Mouse (Mus musculus) neural tube, embryonic 15.5 days (tissue): ENCODE measurements around the gene Tldc2. TPM values are rescaled to one million over a fixed set of nuclear protein-coding genes. Genes with fewer than 3 reads are reported as not detected.

ENCODE experiments used
- ATAC-seq: fragments of 200-750 bp; cut with Nextera tagmentation; 2 replicates; pipeline ENCODE4 v1.8.0; 2017; ENCODE audit warnings: mild to moderate bottlenecking, moderate TSS enrichment, moderate library complexity; ENCODE audit not compliant: low FRiP score
- H3K27ac ChIP-seq: fragments of 300-500 bp; sonication (generic); replicated peaks from 2 replicates; pipeline ENCODE4 v1.5.1; 2015; ENCODE audit warnings: mild to moderate bottlenecking, inconsistent platforms
- H3K27me3 ChIP-seq: fragments of 300-500 bp; sonication (generic); replicated peaks from 2 replicates; pipeline ENCODE4 v1.6.1; 2015; ENCODE audit warnings: inconsistent platforms
- H3K36me3 ChIP-seq: fragments of 300-500 bp; sonication (generic); 2 replicates; pipeline ENCODE4 v1.6.1; 2015; ENCODE audit warnings: inconsistent platforms
- H3K4me1 ChIP-seq: fragments of 300-500 bp; sonication (generic); 2 replicates; pipeline ENCODE4 v1.6.1; 2015; ENCODE audit warnings: inconsistent platforms
- H3K4me2 ChIP-seq: fragments of 300-500 bp; sonication (generic); 2 replicates; pipeline ENCODE4 v1.6.1; 2015; ENCODE audit warnings: inconsistent platforms, mild to moderate bottlenecking, moderate library complexity
- H3K4me3 ChIP-seq: fragments of 300-500 bp; sonication (generic); replicated peaks from 2 replicates; pipeline ENCODE4 v1.5.1; 2015; ENCODE audit warnings: mild to moderate bottlenecking, inconsistent platforms
- H3K9ac ChIP-seq: fragments of 300-500 bp; sonication (generic); replicated peaks from 2 replicates; pipeline ENCODE4 v1.6.1; 2015; ENCODE audit warnings: mild to moderate bottlenecking, inconsistent platforms
- H3K9me3 ChIP-seq: fragments of 300-500 bp; sonication (generic); replicated peaks from 2 replicates; pipeline ENCODE4 v1.6.1; 2016; ENCODE audit warnings: inconsistent platforms
- WGBS: fragments of 180-500 bp; shearing (Covaris S2); methylation state at CpG from one replicate; pipeline ENCODE4 v1.1.7; 2015; ENCODE audit warnings: mixed read lengths; 5-methylcytosine and 5-hydroxymethylcytosine counted together
- polyA plus RNA-seq: library from polyadenylated mRNA; unstranded; fragments of >200 nt; fragmentation: Nextera tagmentation; extraction: Ambion mirVana; gene quantifications from 2 replicates; pipeline ENCODE4 v1.2.1, GENCODE M21; 2015

The Tldc2 gene
- polyA plus RNA-seq, 1 experiment from 2014 or later: not detected

DNA sequence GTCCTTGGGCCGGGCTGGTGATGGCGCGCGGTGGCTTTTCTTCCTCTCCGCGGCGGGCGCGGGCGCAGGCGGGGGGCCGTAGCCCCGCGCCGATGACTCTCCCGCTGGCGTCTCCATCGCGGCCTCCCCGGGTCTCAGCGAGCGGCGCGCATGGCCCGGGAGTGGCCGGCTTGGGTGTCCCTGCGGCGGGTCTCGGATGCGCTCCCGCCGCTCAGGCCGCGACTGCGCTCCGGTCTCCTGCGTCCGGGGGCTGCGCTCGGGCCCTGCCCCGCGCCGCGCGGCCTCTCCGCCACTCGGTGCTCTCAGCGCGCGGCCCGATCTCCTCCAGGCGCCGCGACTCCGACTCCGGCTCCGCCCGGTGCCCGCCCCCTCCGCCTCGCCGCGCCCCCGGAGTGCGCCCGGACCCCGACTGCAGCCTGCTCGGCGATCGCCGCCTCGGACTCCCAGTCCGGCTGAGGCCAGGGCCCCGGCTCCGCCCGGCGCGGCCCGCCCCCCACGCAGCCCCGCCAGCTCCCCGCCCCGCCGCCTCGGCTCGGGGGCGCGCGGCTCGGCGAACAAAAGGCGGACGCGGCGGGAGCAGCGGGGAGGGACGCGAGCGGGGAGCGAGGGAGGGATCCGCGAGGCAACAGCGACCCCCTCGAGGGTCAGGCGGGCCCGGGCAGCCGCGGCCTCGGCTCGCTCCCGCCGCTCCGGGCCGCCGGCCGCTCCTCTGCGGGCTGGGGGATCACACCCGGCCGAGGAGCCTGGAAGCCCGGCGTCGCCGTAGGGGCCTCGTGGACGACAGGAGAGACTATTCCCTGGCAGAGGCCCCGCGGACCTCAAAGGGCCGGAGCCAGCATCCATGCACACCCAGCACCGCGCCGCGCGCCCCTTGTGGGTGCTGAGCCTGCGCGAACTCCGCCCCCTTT is 7.8 kb upstream of the Tldc2 start, which contains the start of gene Soga1:
TSS of gene Soga1 (minus strand) at position 462 of the 908 bp plus-strand sequence.
- peak; percentile 89 for ATAC-seq
- peak within 1 kb of the TSS; percentile 98 for H3K4me2 ChIP-seq
- H3K9ac ChIP-seq: peak within 1 kb of the TSS; percentile 94
- no peaks in the 10 kb centered on the region for H3K36me3 ChIP-seq
- peak within 1 kb of the TSS; percentile 84 for H3K4me3 ChIP-seq
- peak within 1 kb of the TSS; percentile 99 for H3K27ac ChIP-seq
- under 1% methylated on average over 133 of the region's 136 CpGs for WGBS
- H3K9me3 ChIP-seq: no peaks in the 10 kb centered on the region
- no peaks in the 10 kb centered on the region for H3K27me3 ChIP-seq
- peaks cover 51% of the 10 kb centered on the region for H3K4me1 ChIP-seq

DNA sequence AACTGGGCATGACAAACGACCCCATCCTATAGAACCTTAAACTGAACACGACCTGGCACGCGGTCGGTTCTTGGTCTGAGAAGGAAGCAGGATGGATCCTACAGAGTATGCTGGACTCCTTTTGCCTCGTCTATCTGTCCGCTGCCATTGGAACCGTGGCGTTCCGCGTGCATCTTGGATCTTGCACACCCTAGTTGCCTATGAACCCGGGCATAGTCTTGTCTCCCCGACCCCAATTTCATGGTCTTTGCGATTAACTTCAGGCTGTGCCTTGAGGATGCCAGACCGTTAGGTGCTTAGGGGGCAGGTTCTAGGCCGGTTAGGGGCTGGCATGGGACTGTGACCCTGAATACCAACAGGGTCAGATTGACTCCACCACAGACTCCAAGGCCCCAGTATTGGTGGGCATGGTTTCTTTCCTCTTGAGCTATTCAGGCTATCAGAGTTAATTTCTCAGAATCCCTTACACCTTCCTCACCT is 7.1 kb upstream of the Tldc2 start:
- Histone ChIP-seq H3K4me3 (peak overlapping the region; percentile 84), H3K27ac (peak overlapping the region; percentile 99), H3K36me3 (no peaks in the 10 kb centered on the region), H3K4me1 (peaks cover 44% of the 10 kb centered on the region), H3K27me3 (no peaks in the 10 kb centered on the region), H3K9me3 (no peaks in the 10 kb centered on the region), H3K9ac (peak overlapping the region; percentile 94), H3K4me2 (peak overlapping the region; percentile 98)
- no peak for ATAC-seq
- WGBS: 3% methylated on average over 16 of the region's 16 CpGs

GRCm38 (mm10) chr2:157081331-157081730 is 5.5 kb upstream of the Tldc2 start:
- Histone ChIP-seq H3K4me2 (no peak overlapping the region), H3K36me3 (no peaks in the 10 kb centered on the region), H3K27ac (no peak overlapping the region), H3K27me3 (no peaks in the 10 kb centered on the region), H3K9me3 (no peaks in the 10 kb centered on the region), H3K4me1 (peaks cover 28% of the 10 kb centered on the region), H3K9ac (no peak overlapping the region), H3K4me3 (no peak overlapping the region)
- ATAC-seq: no peak
- WGBS: 96% methylated on average over 8 of the region's 8 CpGs

DNA sequence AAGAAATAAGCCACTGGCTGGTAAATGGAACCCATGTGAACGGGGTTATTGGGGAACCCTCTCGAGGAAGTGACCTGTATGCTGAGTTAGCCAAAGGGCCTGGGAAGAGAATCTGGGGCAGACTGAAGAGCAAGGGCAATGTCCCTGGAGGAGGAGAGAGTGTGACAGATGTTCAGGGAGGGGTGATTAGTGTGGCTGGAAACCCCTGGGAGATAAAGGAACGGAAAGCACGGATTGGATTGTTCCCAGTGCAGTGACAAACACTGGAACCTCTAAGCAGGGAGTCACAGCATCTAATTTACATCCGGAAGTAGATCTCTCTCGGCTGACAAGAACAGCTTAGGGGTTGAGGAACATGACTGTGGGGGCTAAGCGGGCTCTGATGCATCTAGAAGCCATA is 4.9 kb upstream of the Tldc2 start:
- Histone ChIP-seq H3K4me1 (peaks cover 22% of the 10 kb centered on the region), H3K27ac (no peak overlapping the region), H3K9me3 (no peaks in the 10 kb centered on the region), H3K27me3 (no peaks in the 10 kb centered on the region), H3K4me3 (no peak overlapping the region), H3K9ac (0 out of 2 replicates have a peak overlapping the region, but pooled peaks have one; percentile 14), H3K4me2 (no peak overlapping the region), H3K36me3 (no peaks in the 10 kb centered on the region)
- WGBS: 29% methylated on average over 7 of the region's 7 CpGs
- ATAC-seq: no peak

DNA sequence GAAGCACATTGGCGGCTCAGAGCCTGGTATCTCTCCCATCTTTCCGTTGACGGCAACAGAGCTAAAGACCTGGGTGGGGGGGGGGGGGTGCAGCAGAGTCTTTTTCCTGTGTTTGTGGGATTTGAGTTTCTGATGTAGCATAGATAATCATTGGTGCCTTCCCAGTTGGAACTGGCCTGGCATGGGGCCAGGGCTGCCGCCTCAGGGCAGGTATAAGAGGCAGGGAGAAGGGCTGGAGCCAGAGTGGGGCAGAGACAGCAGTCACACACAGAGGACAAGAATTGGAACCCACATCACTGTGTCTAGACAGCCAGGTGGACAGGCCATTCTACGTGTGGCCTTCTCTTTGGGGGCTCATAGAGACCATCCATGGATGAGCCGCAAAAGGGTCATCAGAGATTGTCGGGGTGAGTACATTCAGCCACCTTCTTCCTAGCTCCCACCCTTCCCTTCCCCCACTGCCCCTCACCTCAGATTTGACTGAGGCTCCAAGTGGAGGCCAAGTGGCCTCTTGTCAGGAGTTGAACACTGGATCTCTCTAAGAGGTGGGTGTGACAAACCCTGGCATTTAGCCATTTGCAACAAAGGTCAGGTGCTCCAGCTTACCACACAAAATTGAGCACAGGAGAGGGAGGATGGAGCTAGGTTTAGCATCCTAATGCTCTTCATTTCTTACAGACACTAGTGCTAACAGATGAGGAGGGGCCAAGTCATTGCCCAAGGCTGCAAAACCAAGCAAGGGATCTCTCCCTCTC is 1.8 kb upstream of the Tldc2 start:
- Histone ChIP-seq H3K9me3 (no peaks in the 10 kb centered on the region), H3K36me3 (no peaks in the 10 kb centered on the region), H3K27me3 (no peaks in the 10 kb centered on the region), H3K4me3 (no peak overlapping the region), H3K4me2 (no peak overlapping the region), H3K9ac (no peak overlapping the region), H3K4me1 (peaks cover 6% of the 10 kb centered on the region; the same call in 1 of the 2 replicates), H3K27ac (no peak overlapping the region)
- no peak for ATAC-seq
- 75% methylated on average over 7 of the region's 7 CpGs for WGBS

DNA sequence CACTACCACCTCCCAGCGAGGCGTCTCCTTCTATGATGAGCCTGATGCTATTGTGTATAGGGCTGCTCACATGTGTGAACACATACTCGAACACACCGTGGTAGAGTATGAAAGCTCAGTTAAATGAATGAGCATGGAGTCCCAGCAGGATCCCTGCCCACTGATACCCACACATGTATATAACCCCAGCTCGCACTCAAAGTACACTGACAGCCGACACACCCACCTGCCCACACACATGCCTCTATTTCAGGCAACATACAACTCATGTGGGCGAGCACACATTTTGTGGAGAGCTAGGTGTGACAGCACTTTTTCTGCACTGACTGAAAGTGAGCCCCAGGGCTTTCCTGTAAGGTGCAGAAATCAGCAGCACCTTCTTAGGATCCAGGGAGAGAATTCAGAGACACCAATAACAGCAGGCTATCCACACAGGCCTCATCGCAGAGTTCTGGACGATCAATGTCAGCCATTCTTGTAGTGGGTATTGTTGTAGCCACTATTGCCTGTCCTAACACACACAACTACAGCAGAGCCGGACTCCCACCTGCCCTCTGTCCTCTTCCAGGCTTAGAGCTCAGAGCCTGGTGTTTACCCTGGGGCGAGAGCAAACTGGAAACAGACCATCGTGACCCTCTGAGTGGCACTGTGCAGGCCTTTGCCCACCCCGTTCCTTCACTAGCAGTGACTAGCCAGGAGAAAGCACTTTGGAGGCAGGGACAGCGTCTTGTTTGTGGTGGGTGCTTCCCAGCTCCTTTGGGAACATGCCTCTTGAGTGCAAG is 872 bp downstream of the Tldc2 start:
- no peak overlapping the region for H3K27ac ChIP-seq
- no peaks in the 10 kb centered on the region for H3K9me3 ChIP-seq
- H3K36me3 ChIP-seq: no peaks in the 10 kb centered on the region
- peaks cover 15% of the 10 kb centered on the region for H3K4me1 ChIP-seq
- no peaks in the 10 kb centered on the region for H3K27me3 ChIP-seq
- no peak overlapping the region for H3K9ac ChIP-seq
- no peak for ATAC-seq
- no peak overlapping the region for H3K4me3 ChIP-seq
- H3K4me2 ChIP-seq: no peak overlapping the region
- WGBS: 82% methylated on average over 14 of the region's 14 CpGs

GRCm38 (mm10) chr2:157092024-157092423 is 5.2 kb downstream of the Tldc2 start:
- Histone ChIP-seq H3K4me3 (no peak overlapping the region), H3K27me3 (no peaks in the 10 kb centered on the region), H3K4me2 (peak overlapping the region; percentile 25), H3K27ac (peak overlapping the region; percentile 68), H3K36me3 (no peaks in the 10 kb centered on the region), H3K9ac (no peak overlapping the region), H3K4me1 (peaks cover 22% of the 10 kb centered on the region), H3K9me3 (no peaks in the 10 kb centered on the region)
- 59% methylated on average over 8 of the region's 8 CpGs for WGBS
- ATAC-seq: peak; percentile 56

GRCm38 (mm10) chr2:157095005-157095755 is 8.3 kb downstream of the Tldc2 start:
- H3K9ac ChIP-seq: no peak overlapping the region
- H3K4me1 ChIP-seq: peaks cover 22% of the 10 kb centered on the region
- H3K4me2 ChIP-seq: no peak overlapping the region
- H3K27me3 ChIP-seq: no peaks in the 10 kb centered on the region
- peak; percentile 64; the same call in 1 of the 2 replicates for ATAC-seq
- no peaks in the 10 kb centered on the region for H3K9me3 ChIP-seq
- H3K36me3 ChIP-seq: peaks cover 6% of the 10 kb centered on the region; the same call in 1 of the 2 replicates
- WGBS: 70% methylated on average over 9 of the region's 9 CpGs
- no peak overlapping the region for H3K27ac ChIP-seq
- no peak overlapping the region for H3K4me3 ChIP-seq

DNA sequence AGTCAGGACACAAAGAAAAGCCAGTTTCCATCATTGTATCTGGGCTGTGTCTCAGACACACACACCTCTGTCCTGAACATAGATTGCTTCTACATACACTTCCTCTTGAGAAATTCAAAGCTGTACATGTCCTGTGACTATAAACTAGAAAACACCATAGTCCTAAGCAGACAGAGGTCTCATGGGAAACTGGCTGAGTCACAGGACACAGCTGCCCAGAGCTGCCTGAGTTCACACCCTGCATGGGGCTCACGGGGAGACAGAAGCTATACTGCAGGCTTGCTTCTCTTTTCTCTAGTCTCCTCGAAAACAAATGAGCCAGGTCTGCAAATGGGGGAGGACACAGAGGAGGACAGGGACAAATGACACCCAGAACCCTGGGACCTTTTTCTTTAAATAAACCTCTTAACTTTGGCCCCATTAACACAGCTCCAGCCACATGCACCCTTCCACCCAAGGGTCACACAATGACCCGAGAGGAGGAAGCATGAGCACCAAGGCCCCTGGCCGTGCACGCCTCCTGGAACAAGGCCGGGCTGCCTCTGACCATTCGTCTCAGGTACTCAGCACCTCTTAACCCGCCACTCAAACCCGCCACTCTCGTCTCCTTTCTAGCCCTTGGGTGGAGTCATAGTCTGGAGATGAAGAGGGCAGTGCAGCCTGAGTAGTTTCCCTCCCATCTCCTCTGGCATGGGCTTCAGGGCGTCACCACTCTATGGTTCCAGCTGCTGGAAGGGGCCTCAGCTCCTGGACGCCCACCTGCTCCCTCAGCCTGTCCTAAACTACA is 12.9 kb downstream of the Tldc2 start:
- H3K36me3 ChIP-seq: peaks cover 20% of the 10 kb centered on the region
- ATAC-seq: no peak
- H3K27ac ChIP-seq: no peak overlapping the region
- no peaks in the 10 kb centered on the region for H3K27me3 ChIP-seq
- whole genome bisulfite sequencing: 86% methylated on average over 12 of the region's 12 CpGs
- H3K9me3 ChIP-seq: no peaks in the 10 kb centered on the region
- H3K4me1 ChIP-seq: 0 out of 2 replicates have a peak, but pooled peaks cover 2% of the 10 kb centered on the region
- no peak overlapping the region for H3K4me2 ChIP-seq
- H3K9ac ChIP-seq: no peak overlapping the region
- H3K4me3 ChIP-seq: no peak overlapping the region

DNA sequence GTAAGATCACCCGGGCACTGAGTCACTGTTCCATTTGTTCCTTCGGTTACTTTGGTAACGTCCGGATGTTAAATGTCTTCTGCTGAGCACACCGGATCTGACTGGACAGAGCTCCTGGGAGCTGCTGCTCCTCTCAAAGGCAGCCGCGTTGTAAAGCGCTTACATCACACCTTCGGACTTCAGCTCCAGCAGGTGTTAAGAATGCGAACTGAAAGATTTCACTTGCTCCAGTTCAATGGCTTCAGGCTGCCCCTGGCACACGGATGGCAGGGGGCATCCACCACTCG is 13.4 kb downstream of the Tldc2 start:
- Histone ChIP-seq H3K4me1 (no peaks in the 10 kb centered on the region), H3K4me2 (no peak overlapping the region), H3K27ac (no peak overlapping the region), H3K9me3 (no peaks in the 10 kb centered on the region), H3K36me3 (peaks cover 24% of the 10 kb centered on the region), H3K9ac (no peak overlapping the region), H3K27me3 (no peaks in the 10 kb centered on the region), H3K4me3 (no peak overlapping the region)
- WGBS: 88% methylated on average over 12 of the region's 12 CpGs
- no peak for ATAC-seq
